Mouse (Mus musculus) activated CD4-positive, CD25-positive, alpha-beta regulatory T cell, adult 4 months (primary cell): ENCODE measurements around the gene Tmem110. TPM values are rescaled to one million over a fixed set of nuclear protein-coding genes. Genes with fewer than 3 reads are reported as not detected.

Source experiments
- ATAC-seq: one replicate; pipeline ENCODE4 v1.8.0; 2017
- polyA plus RNA-seq, 2 experiments: library from polyadenylated mRNA; unstranded; fragments of 100-300 nt; shearing (Covaris generic); gene quantifications; one replicate each; pipeline ENCODE4 v1.2.1; 2017

The Tmem110 gene
- polyA plus RNA-seq, 2 experiments from 2014 or later = 4.9 to 5.7 TPM

- no peak for ATAC-seq
These were observed 78.9 kb downstream of the Tmem110 start for GRCm38 (mm10) chr14:30904307-30904706.

- no peak for ATAC-seq
These were observed 80.6 kb downstream of the Tmem110 start for GRCm38 (mm10) chr14:30906001-30906400.

GRCm38 (mm10) chr14:30907814-30908265, 82.5 kb downstream of the Tmem110 start:
- ATAC-seq = no peak

GRCm38 (mm10) chr14:30911141-30911540, 85.8 kb downstream of the Tmem110 start:
- no peak for ATAC-seq

- ATAC-seq = no peak
These were observed 87.3 kb downstream of the Tmem110 start for GRCm38 (mm10) chr14:30912641-30913040.

- no peak for ATAC-seq
These were observed 88.0 kb downstream of the Tmem110 start for GRCm38 (mm10) chr14:30913404-30913803.

- no peak for ATAC-seq
These were observed 91.1 kb downstream of the Tmem110 start for GRCm38 (mm10) chr14:30916516-30916915.

GRCm38 (mm10) chr14:30922053-30922670, 96.8 kb downstream of the Tmem110 start:
- no peak for ATAC-seq

GRCm38 (mm10) chr14:30923375-30924105, 98.2 kb downstream of the Tmem110 start, which contains the start of gene Itih3:
TSS of gene Itih3 (minus strand) at chr14:30923760.
- no peak for ATAC-seq

GRCm38 (mm10) chr14:30925492-30925891, 100.1 kb downstream of the Tmem110 start:
- ATAC-seq = no peak

Other genes with a start within 250 kb of the Tmem110 start
- 10 to 100 TPM; 29.4 to 30.1 TPM for gene Prkcd, start 199.4 kb upstream of the Tmem110 start, polyA plus RNA-seq
- gene Rft1, start 171.2 kb upstream of the Tmem110 start, polyA plus RNA-seq = 10 to 100 TPM; 12.9 to 13.1 TPM
- 1 to 10 TPM; 6.8 to 8.3 TPM for gene Sfmbt1, start 110.7 kb upstream of the Tmem110 start, polyA plus RNA-seq
- gene Mustn1, start 53.6 kb downstream of the Tmem110 start, polyA plus RNA-seq = 1 to 10 TPM in 1 of 2 experiments, under 1 TPM in 1; 0.68 to 1.8 TPM
- gene Itih4, start 60.9 kb downstream of the Tmem110 start, polyA plus RNA-seq = not detected
- not detected for gene Itih3, start 98.2 kb downstream of the Tmem110 start, polyA plus RNA-seq
- gene Itih1, start 117.7 kb downstream of the Tmem110 start, polyA plus RNA-seq = not detected
- gene Nek4, start 125.8 kb downstream of the Tmem110 start, polyA plus RNA-seq = 1 to 10 TPM; 4.6 to 6.6 TPM
- 1 to 10 TPM; 4.1 to 9.7 TPM for gene Glt8d1, start 175.8 kb downstream of the Tmem110 start, polyA plus RNA-seq
- 100 to 1,000 TPM; 322 to 323 TPM for gene Spcs1, start 176.1 kb downstream of the Tmem110 start, polyA plus RNA-seq
- 10 to 100 TPM; 41.0 to 51.7 TPM for gene Pbrm1, start 193.5 kb downstream of the Tmem110 start, polyA plus RNA-seq
- gene Gnl3, start 193.6 kb downstream of the Tmem110 start, polyA plus RNA-seq = 10 to 100 TPM; 61.3 to 74.2 TPM